Mouse (Mus musculus): ENCODE measurements around the gene Trmt10c. TPM values are rescaled to one million over a fixed set of nuclear protein-coding genes. Genes with fewer than 3 reads are reported as not detected.

Trmt10c gene
- polyA plus RNA-seq (2017; shearing (Covaris generic)), result 10 to 100 TPM; 32.4 to 34.8 TPM

GRCm38 (mm10) chr16:56037138-56038010 is at the start of gene Trmt10c:
Gene Trmt10c, minus strand, starts transcription at chr16:56037819.

DNA sequence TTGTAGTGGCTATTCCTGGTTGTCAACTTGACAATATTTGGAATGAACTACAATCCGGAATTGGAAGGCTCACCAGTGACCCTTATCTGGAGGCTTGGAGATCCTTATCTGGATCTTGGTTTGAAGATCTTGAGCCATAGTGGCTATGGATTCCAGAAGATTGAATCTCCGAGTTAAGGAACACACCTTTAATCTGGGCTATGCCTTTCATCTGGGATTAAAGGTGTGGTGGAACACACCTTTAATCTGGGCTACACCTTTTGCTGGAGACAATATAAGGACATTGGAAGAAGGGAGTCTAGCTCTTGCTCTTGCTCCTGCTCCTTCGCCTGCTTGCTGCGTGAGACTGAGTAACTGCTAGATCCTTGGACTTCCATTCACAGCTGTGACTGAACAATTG is 10.4 kb upstream of the Trmt10c start, which contains the start of gene Senp7:
TSS of gene Senp7 (plus strand) at position 301 of the 400 bp plus-strand sequence.

DNA sequence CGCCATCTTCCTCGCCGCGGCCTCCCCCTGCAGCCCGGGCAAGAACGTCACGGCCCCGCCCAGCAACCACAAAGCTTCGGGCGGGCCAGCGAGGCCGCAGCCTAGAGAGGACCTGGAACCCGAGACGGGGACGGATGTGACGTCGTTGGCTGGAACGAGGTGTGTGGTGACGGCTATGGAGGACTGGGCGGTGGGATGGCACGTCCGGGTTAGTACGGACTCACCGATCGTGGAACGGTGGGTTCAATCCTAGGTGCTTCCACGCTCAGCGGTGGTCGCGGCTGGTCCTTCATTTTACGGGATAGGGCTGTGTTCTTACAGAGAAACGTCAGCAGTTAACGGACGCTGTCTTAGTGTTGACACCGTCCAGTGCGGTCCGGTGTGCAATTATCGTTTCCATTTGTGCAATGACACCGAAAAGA is 7.9 kb downstream of the Trmt10c start, which contains the start of gene Pcnp:
TSS of gene Pcnp (minus strand) at position 79 of the 422 bp plus-strand sequence.

Other genes with a start within 250 kb of the Trmt10c start
- gene Nfkbiz, start 198.9 kb downstream of the Trmt10c start, polyA plus RNA-seq (2017; shearing (Covaris generic)), result 10 to 100 TPM; 42.8 to 66.8 TPM
- 10 to 100 TPM; 27.3 to 34.7 TPM for gene Nxpe3, start 142.5 kb downstream of the Trmt10c start, polyA plus RNA-seq (2017; shearing (Covaris generic))
- gene Cep97, start 103.0 kb downstream of the Trmt10c start, polyA plus RNA-seq (2017; shearing (Covaris generic)), result 10 to 100 TPM; 24.1 to 26.2 TPM
- gene Rpl24, start 71.5 kb downstream of the Trmt10c start, polyA plus RNA-seq (2017; shearing (Covaris generic)), result 100 to 1,000 TPM; 497 to 554 TPM
- gene Zbtb11, start 63.9 kb downstream of the Trmt10c start, polyA plus RNA-seq (2017; shearing (Covaris generic)), result 10 to 100 TPM; 27.9 to 44.2 TPM
- 10 to 100 TPM; 87.5 to 96.3 TPM for gene Pcnp, start 8.1 kb downstream of the Trmt10c start, polyA plus RNA-seq (2017; shearing (Covaris generic))
- gene Senp7, start 10.5 kb upstream of the Trmt10c start, polyA plus RNA-seq (2017; shearing (Covaris generic)), result 10 to 100 TPM; 44.3 to 47.6 TPM
- gene Impg2, start 166.5 kb upstream of the Trmt10c start, polyA plus RNA-seq (2017; shearing (Covaris generic)), result under 1 TPM; 0.74 to 0.84 TPM